Mouse (Mus musculus) embryonic facial prominence, embryonic 12.5 days (tissue): ENCODE measurements around the gene Ccl6. TPM values are rescaled to one million over a fixed set of nuclear protein-coding genes. Genes with fewer than 3 reads are reported as not detected.
"Not testable (repeated sequence)": the region's sequence is repeated elsewhere in the genome, so short reads cannot be mapped to it uniquely, and the experiment has no call there.

ENCODE experiments used
- ATAC-seq: fragments of 200-750 bp; cut with Nextera tagmentation; 2 replicates; pipeline ENCODE4 v1.8.0; 2017; ENCODE audit not compliant: insufficient number of reproducible peaks, insufficient read depth, low FRiP score, low TSS enrichment
- H3K27ac ChIP-seq: fragments of 300-500 bp; sonication (generic); 2 replicates; pipeline ENCODE4 v1.5.1; 2016; ENCODE audit warnings: mild to moderate bottlenecking
- H3K27me3 ChIP-seq: fragments of 300-500 bp; sonication (generic); 2 replicates; pipeline ENCODE4 v1.6.1; 2016; ENCODE audit warnings: mild to moderate bottlenecking, moderate library complexity
- H3K36me3 ChIP-seq: fragments of 300-500 bp; sonication (generic); 2 replicates; pipeline ENCODE4 v1.6.1; 2016; ENCODE audit warnings: mild to moderate bottlenecking
- H3K4me1 ChIP-seq: fragments of 300-500 bp; sonication (generic); 2 replicates; pipeline ENCODE4 v1.6.1; 2016
- H3K4me2 ChIP-seq: fragments of 300-500 bp; sonication (generic); replicated peaks from 2 replicates; pipeline ENCODE4 v1.6.1; 2016; ENCODE audit warnings: mild to moderate bottlenecking, moderate library complexity
- H3K4me3 ChIP-seq: fragments of 300-500 bp; sonication (generic); 2 replicates; pipeline ENCODE4 v1.5.1; 2016; ENCODE audit warnings: mild to moderate bottlenecking
- H3K9ac ChIP-seq: fragments of 300-500 bp; sonication (generic); 2 replicates; pipeline ENCODE4 v1.6.1; 2016; ENCODE audit warnings: mild to moderate bottlenecking, moderate library complexity
- H3K9me3 ChIP-seq: fragments of 300-500 bp; sonication (generic); 2 replicates; pipeline ENCODE4 v1.6.1; 2016; ENCODE audit warnings: mild to moderate bottlenecking, moderate library complexity
- WGBS: fragments of 180-500 bp; shearing (Covaris S2); methylation state at CpG from one replicate; pipeline ENCODE4 v1.1.7; 2016; 5-methylcytosine and 5-hydroxymethylcytosine counted together
- polyA plus RNA-seq: library from polyadenylated mRNA; unstranded; fragments of >200 nt; fragmentation: Nextera tagmentation; extraction: Ambion mirVana; gene quantifications from 2 replicates; pipeline ENCODE4 v1.2.1, GENCODE M21; 2016

The Ccl6 gene
- polyA plus RNA-seq, 1 experiment from 2014 or later, result 1.4 TPM

DNA sequence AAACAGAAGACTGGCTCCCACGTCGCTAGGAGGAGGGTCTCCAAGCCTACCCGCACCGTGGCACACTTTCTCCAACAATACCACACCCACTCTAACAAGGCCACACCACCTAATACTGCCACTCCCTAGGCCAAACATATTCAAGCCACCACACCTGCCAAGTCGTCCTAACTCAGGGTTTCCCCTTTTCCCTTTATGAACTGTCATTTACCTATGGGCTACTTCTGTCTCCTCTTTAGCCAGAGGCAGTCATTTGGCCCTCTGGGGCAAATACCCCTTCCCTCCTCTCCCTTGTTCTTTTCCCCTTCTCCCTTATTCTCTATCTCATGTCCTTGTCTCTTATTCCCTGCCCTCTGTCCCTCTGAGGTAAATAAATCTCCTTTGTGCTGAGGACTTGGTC is 41.2 kb downstream of the Ccl6 start:
- Histone ChIP-seq H3K4me3 (no peak overlapping the region), H3K4me2 (no peak overlapping the region), H3K36me3 (no peaks in the 10 kb centered on the region), H3K27ac (no peak overlapping the region), H3K4me1 (no peaks in the 10 kb centered on the region), H3K9me3 (no peaks in the 10 kb centered on the region), H3K9ac (no peak overlapping the region), H3K27me3 (no peaks in the 10 kb centered on the region)
- WGBS, result 85% methylated on average over 5 of the region's 5 CpGs
- ATAC-seq, result no peak

GRCm38 (mm10) chr11:83551037-83551436 is 41.9 kb downstream of the Ccl6 start:
- H3K9me3 ChIP-seq, H3K4me3 ChIP-seq, H3K9ac ChIP-seq, H3K4me2 ChIP-seq, ATAC-seq, H3K27me3 ChIP-seq, H3K36me3 ChIP-seq, H3K27ac ChIP-seq, H3K4me1 ChIP-seq: not testable (repeated sequence)
- 81% methylated on average over 7 of the region's 7 CpGs for WGBS

GRCm38 (mm10) chr11:83550186-83550632 is 42.7 kb downstream of the Ccl6 start:
- no peak overlapping the region for H3K27ac ChIP-seq
- no peak overlapping the region for H3K4me2 ChIP-seq
- ATAC-seq, result no peak
- H3K4me1 ChIP-seq, result no peaks in the 10 kb centered on the region
- 89% methylated on average over 5 of the region's 5 CpGs for WGBS
- no peaks in the 10 kb centered on the region for H3K36me3 ChIP-seq
- H3K27me3 ChIP-seq, result no peaks in the 10 kb centered on the region
- no peak overlapping the region for H3K4me3 ChIP-seq
- H3K9me3 ChIP-seq, result no peaks in the 10 kb centered on the region
- H3K9ac ChIP-seq, result no peak overlapping the region

DNA sequence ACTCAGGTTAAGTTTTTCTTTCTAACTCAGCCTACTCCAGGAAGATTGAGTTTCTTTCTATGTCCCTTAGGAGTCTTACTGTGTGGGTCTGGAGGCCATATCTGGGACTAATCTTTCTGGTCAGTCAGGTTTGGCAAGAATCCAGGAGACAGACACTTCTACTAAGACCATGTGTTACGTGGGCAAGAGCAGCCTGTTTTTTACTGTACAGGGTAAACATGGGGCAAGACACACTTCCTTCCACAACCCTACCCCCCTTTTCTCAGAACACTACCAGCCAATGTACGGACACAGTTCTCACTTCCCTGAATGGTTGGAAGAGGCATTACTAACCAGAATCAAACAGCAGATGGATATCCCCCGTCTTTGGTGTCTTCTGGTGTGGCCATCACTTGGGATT is 48.7 kb downstream of the Ccl6 start:
- Histone ChIP-seq H3K4me1 (peaks cover 7% of the 10 kb centered on the region; the same call in 1 of the 2 replicates), H3K9me3 (no peaks in the 10 kb centered on the region), H3K4me3 (no peak overlapping the region), H3K4me2 (no peak overlapping the region), H3K9ac (no peak overlapping the region), H3K27me3 (no peaks in the 10 kb centered on the region), H3K36me3 (no peaks in the 10 kb centered on the region), H3K27ac (no peak overlapping the region)
- 60% methylated on average over 3 of the region's 3 CpGs for WGBS
- no peak for ATAC-seq

DNA sequence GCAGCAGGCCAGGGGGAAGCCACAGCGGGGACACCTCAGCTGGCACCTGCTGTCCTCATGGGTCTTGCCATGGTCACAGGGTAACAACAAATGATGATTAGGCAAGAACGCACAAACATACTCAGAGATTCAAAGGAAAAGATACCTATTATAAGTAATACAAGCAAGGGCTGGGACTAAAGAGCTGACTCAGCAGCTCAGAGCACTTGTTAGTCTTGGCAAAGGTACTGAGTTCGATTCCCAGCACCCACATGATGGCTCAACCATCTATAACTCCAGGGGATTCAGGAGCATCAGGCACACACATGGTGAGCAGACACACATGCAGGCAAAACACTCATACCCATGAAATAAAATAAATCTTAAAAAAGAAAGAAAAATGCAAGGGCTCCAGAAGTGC is 51.5 kb downstream of the Ccl6 start:
- Histone ChIP-seq H3K36me3 (no peaks in the 10 kb centered on the region), H3K9me3 (no peaks in the 10 kb centered on the region), H3K4me3 (no peak overlapping the region), H3K9ac (no peak overlapping the region), H3K4me1 (peaks cover 7% of the 10 kb centered on the region; the same call in 1 of the 2 replicates), H3K4me2 (no peak overlapping the region), H3K27me3 (no peaks in the 10 kb centered on the region), H3K27ac (no peak overlapping the region)
- no peak for ATAC-seq
- WGBS, result 93% methylated on average over 3 of the region's 3 CpGs

DNA sequence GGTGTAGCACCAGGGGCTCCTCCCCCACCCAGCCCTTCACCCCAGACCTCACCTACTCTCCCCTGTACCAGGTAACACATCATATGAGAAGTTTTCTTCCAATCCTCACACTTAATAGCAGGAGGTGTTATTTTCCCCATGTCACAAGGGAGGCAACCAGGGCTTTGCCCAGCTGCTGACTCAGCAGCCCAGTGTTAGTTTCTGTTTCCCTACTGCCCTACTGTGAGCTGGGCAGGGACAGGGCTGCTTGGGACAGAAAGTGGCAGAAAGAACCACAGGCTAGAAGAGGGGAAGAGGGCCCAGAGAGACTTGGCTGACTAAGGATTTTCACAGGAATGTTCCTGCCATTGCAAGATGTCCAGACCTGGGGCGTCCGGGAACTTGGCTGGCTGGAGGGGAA is 52.0 kb downstream of the Ccl6 start:
- no peak for ATAC-seq

GRCm38 (mm10) chr11:83538705-83539314 is 54.1 kb downstream of the Ccl6 start:
- no peak overlapping the region for H3K9ac ChIP-seq
- no peaks in the 10 kb centered on the region for H3K9me3 ChIP-seq
- no peak overlapping the region for H3K27ac ChIP-seq
- 70% methylated on average over 3 of the region's 3 CpGs for WGBS
- H3K4me3 ChIP-seq, result no peak overlapping the region
- no peaks in the 10 kb centered on the region for H3K36me3 ChIP-seq
- H3K27me3 ChIP-seq, result no peaks in the 10 kb centered on the region
- H3K4me2 ChIP-seq, result no peak overlapping the region
- peaks cover 17% of the 10 kb centered on the region for H3K4me1 ChIP-seq
- no peak for ATAC-seq

More for the DNA sequence above, 52.0 kb downstream of the Ccl6 start:
- H3K9ac ChIP-seq, result no peak overlapping the region
- H3K36me3 ChIP-seq, result no peaks in the 10 kb centered on the region
- WGBS, result 86% methylated on average over 2 of the region's 2 CpGs
- H3K9me3 ChIP-seq, result no peaks in the 10 kb centered on the region
- H3K4me3 ChIP-seq, result no peak overlapping the region
- peaks cover 11% of the 10 kb centered on the region; the same call in 1 of the 2 replicates for H3K4me1 ChIP-seq
- no peaks in the 10 kb centered on the region for H3K27me3 ChIP-seq
- no peak overlapping the region for H3K27ac ChIP-seq
- H3K4me2 ChIP-seq, result no peak overlapping the region

Other genes starting within 250 kb of the Ccl6 start
- 6.3 and 6.9 TPM in 2 replicates for gene Rasl10b, start 183.9 kb downstream of the Ccl6 start, polyA plus RNA-seq
- gene Gas2l2, start 163.6 kb downstream of the Ccl6 start, polyA plus RNA-seq, result 0.06 and 0.09 TPM in 2 replicates
- gene 1700020L24Rik, start 155.4 kb downstream of the Ccl6 start, polyA plus RNA-seq, result 0.45 and 0.60 TPM in 2 replicates
- gene Mmp28, start 130.0 kb downstream of the Ccl6 start, polyA plus RNA-seq, result 2.9 and 3.2 TPM in 2 replicates
- 14.5 and 15.5 TPM in 2 replicates for gene Taf15, start 120.0 kb downstream of the Ccl6 start, polyA plus RNA-seq
- gene Heatr9, start 70.9 kb downstream of the Ccl6 start, polyA plus RNA-seq, result not detected in 2 replicates
- gene Ccl5, start 62.6 kb downstream of the Ccl6 start, polyA plus RNA-seq, result 0.79 TPM in 1 of 2 replicates, not detected in the other
- gene Ccl9, start 14.5 kb downstream of the Ccl6 start, polyA plus RNA-seq, result 0.61 and 1.3 TPM in 2 replicates
- not detected in 2 replicates for gene Rpl9-ps1, start 52.5 kb upstream of the Ccl6 start, polyA plus RNA-seq
- 0.51 and 0.93 TPM in 2 replicates for gene Ccl3, start 56.3 kb upstream of the Ccl6 start, polyA plus RNA-seq
- 0.26 and 0.61 TPM in 2 replicates for gene Ccl4, start 69.5 kb upstream of the Ccl6 start, polyA plus RNA-seq
- gene Wfdc17, start 110.9 kb upstream of the Ccl6 start, polyA plus RNA-seq, result not detected in 2 replicates
- not detected in 2 replicates for gene Wfdc18, start 115.9 kb upstream of the Ccl6 start, polyA plus RNA-seq
- not detected in 2 replicates for gene Wfdc21, start 153.9 kb upstream of the Ccl6 start, polyA plus RNA-seq
- gene Heatr6, start 160.6 kb upstream of the Ccl6 start, polyA plus RNA-seq, result 30.4 and 31.2 TPM in 2 replicates